Mouse (Mus musculus): Measurements from ENCODE around the gene Txn2.

- no peak for TF ChIP-seq CTCF (IDR thresholded peaks at IDR 0.05; ENCODE audit: low read depth)
- no peak for TF ChIP-seq EP300 (IDR thresholded peaks at IDR 0.05; ENCODE audit: low read depth)
Observed at GRCm38 (mm10) chr15:77912048-77912447, 16.8 kb downstream of the Txn2 start.

Measured in liver, embryonic 14.5 days (tissue).